Mouse (Mus musculus): ENCODE results near the gene Ccr10. TPM values are rescaled to one million over a fixed set of nuclear protein-coding genes. Genes with fewer than 3 reads are reported as not detected.

Ccr10 gene
- total and polyA plus RNA-seq, 3 experiments: not detected

- Histone ChIP-seq H3K9me3 (replicated peaks; ENCODE audit: insufficient read depth, low read length) (no peaks in the 10 kb centered on the region), H3K36me3 (ENCODE audit: control insufficient read depth in 1 of 2, insufficient read depth in 2 of 2, low read length in 2 of 2) (no peaks in the 10 kb centered on the region), H3K27ac (ENCODE audit: control insufficient read depth, low read depth, low read length) (no peak overlapping the region), H3K27me3 (ENCODE audit: control insufficient read depth in 1 of 2, insufficient read depth in 2 of 2, low read length in 2 of 2) (peaks cover 0 to 2% of the 10 kb centered on the region in 2 experiments; a peak in 2 of 4 replicates), H3K9ac (ENCODE audit: control insufficient read depth, low read depth, low read length, poor library complexity, severe bottlenecking) (no peak overlapping the region), H3K4me3 (ENCODE audit: control insufficient read depth in 1 of 2, insufficient read depth in 1 of 2, low read depth in 2 of 2, low read length in 2 of 2) (no peak overlapping the region), H3K4me1 (ENCODE audit: control insufficient read depth in 1 of 2, insufficient read depth in 2 of 2, low read length in 2 of 2) (peaks cover 0 to 9% of the 10 kb centered on the region in 2 experiments; a peak in 1 of 4 replicates), H3K79me2 (ENCODE audit: control insufficient read depth, insufficient read depth, low read length, poor library complexity) (no peaks in the 10 kb centered on the region; the same call in 1 of the 2 replicates)
- DNase-seq (ENCODE audit: low read depth, low spot score): no peak
- TF ChIP-seq NRF1 (IDR thresholded peaks at IDR 0.05; ENCODE audit: insufficient read depth, low read depth, low read length, poor library complexity, severe bottlenecking) (no peak), ETS1 (IDR thresholded peaks at IDR 0.05; ENCODE audit: low read depth, low read length) (no peak), USF2 (IDR thresholded peaks at IDR 0.05; ENCODE audit: borderline replicate concordance in 1 of 2, insufficient read depth in 1 of 2, low read depth in 1 of 2, low read length in 2 of 2) (no peak), MAX (IDR thresholded peaks at IDR 0.05; ENCODE audit: low read length) (no peak), MAFK (IDR thresholded peaks at IDR 0.05; ENCODE audit: borderline replicate concordance, low read depth, low read length) (no peak), CHD1 (IDR thresholded peaks at IDR 0.05; ENCODE audit: low read depth, low read length) (no peak), EP300 (IDR thresholded peaks at IDR 0.05; ENCODE audit: low read depth in 1 of 2, low read length in 2 of 2) (no peak), HCFC1 (IDR thresholded peaks at IDR 0.05; ENCODE audit: low read depth, low read length) (no peak), KAT2A (conservative IDR thresholded peaks at IDR 0.05; ENCODE audit: low read depth, low read length) (no peak), TBP (IDR thresholded peaks at IDR 0.05; ENCODE audit: low read depth, low read length) (no peak), E2F4 (IDR thresholded peaks at IDR 0.05; ENCODE audit: borderline replicate concordance, low read depth, low read length) (no peak), USF1 (IDR thresholded peaks at IDR 0.05; ENCODE audit: low read depth, low read length) (no peak), MYB (IDR thresholded peaks at IDR 0.05; ENCODE audit: low read depth, low read length) (no peak), ZNF384 (IDR thresholded peaks at IDR 0.05; ENCODE audit: low read depth, low read length) (no peak), CTCF (IDR thresholded peaks at IDR 0.05 in 2 of 3, conservative IDR thresholded peaks at IDR 0.05 in 1 of 3; ENCODE audit: control insufficient read depth in 1 of 3, insufficient read depth in 1 of 3, low read depth in 2 of 3, low read length in 3 of 3, poor library complexity in 1 of 3, severe bottlenecking in 1 of 3) (no peak), NELFE (IDR thresholded peaks at IDR 0.05; ENCODE audit: low read depth, low read length) (no peak), MYC (IDR thresholded peaks at IDR 0.05; ENCODE audit: low read depth, low read length) (no peak), SIN3A (IDR thresholded peaks at IDR 0.05; ENCODE audit: low read length) (no peak), GATA1 (IDR thresholded peaks at IDR 0.05; ENCODE audit: low read depth, low read length) (no peak)
These were observed 8.9 kb downstream of the Ccr10 start for GRCm38 (mm10) chr11:101166357-101166756.

Measured in MEL (cell line).